Mouse (Mus musculus): Measurements from ENCODE around the gene Zc3h4. TPM values are rescaled to one million over a fixed set of nuclear protein-coding genes. Genes with fewer than 3 reads are reported as not detected.

Zc3h4 gene
- polyA plus RNA-seq, 1 experiment from 2014 or later: 10.4 TPM

GRCm38 (mm10) chr7:16461151-16461550 is 60.4 kb downstream of the Zc3h4 start:
- WGBS: 52% methylated on average over 6 of the region's 6 CpGs
- Histone ChIP-seq H3K4me1 (replicated peaks; ENCODE audit: insufficient read depth, low read length) (no peaks in the 10 kb centered on the region), H3K9ac (ENCODE audit: low read depth, low read length) (no peak overlapping the region), H3K27me3 (ENCODE audit: insufficient read depth, low read length) (no peaks in the 10 kb centered on the region), H3K4me2 (ENCODE audit: low read length) (no peak overlapping the region), H3K4me3 (replicated peaks; ENCODE audit: low read depth, low read length) (no peak overlapping the region), H3K27ac (no peak overlapping the region), H3K9me3 (replicated peaks; ENCODE audit: low read length) (no peaks in the 10 kb centered on the region), H3K36me3 (ENCODE audit: insufficient read depth, low read length) (no peaks in the 10 kb centered on the region)
- DNase-seq (ENCODE audit: low spot score): no peak
- no peak for TF ChIP-seq CTCF (IDR thresholded peaks at IDR 0.05; ENCODE audit: low read depth)
- ATAC-seq (replicated peaks; ENCODE audit: low FRiP score, low read depth): no peak

- H3K36me3 ChIP-seq (ENCODE audit: insufficient read depth, low read length): no peaks in the 10 kb centered on the region
- no peak overlapping the region for H3K27ac ChIP-seq
- WGBS: 78% methylated on average over 6 of the region's 6 CpGs
- H3K4me3 ChIP-seq (replicated peaks; ENCODE audit: low read depth, low read length): no peak overlapping the region
- no peaks in the 10 kb centered on the region for H3K27me3 ChIP-seq (ENCODE audit: insufficient read depth, low read length)
- no peak overlapping the region for H3K4me2 ChIP-seq (ENCODE audit: low read length)
- H3K9me3 ChIP-seq (replicated peaks; ENCODE audit: low read length): no peaks in the 10 kb centered on the region
- no peak for ATAC-seq (replicated peaks; ENCODE audit: low FRiP score, low read depth)
- no peak for DNase-seq (ENCODE audit: low spot score)
- no peak overlapping the region for H3K9ac ChIP-seq (ENCODE audit: low read depth, low read length)
- no peak for TF ChIP-seq CTCF (IDR thresholded peaks at IDR 0.05; ENCODE audit: low read depth)
- H3K4me1 ChIP-seq (replicated peaks; ENCODE audit: insufficient read depth, low read length): no peaks in the 10 kb centered on the region
Measured at GRCm38 (mm10) chr7:16461705-16462104, 61.0 kb downstream of the Zc3h4 start.

DNA sequence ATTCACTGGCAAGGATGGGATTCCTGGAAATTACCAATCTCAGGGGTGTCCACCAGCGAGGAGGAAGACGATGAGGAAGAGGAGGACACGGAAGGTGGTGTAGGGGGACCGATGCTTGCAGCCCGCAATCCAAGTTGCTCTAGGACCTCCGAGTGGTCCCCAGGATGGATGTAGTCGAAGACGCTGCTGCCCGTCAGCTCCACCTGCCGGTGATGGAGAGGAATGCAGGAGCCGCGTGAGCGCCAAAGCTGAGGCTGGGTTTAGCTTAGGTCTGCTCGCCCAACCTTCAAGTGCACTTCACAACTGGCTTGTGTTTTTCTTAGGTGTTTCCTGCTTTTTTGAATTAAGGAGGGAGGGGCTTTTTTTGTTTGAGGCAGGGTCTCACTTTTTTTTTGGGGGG is 62.5 kb downstream of the Zc3h4 start:
- 2% methylated on average over 14 of the region's 14 CpGs for WGBS
- no peak overlapping the region for H3K27ac ChIP-seq
- H3K27me3 ChIP-seq (ENCODE audit: insufficient read depth, low read length): no peaks in the 10 kb centered on the region
- no peak overlapping the region for H3K4me3 ChIP-seq (replicated peaks; ENCODE audit: low read depth, low read length)
- H3K4me1 ChIP-seq (replicated peaks; ENCODE audit: insufficient read depth, low read length): no peaks in the 10 kb centered on the region
- H3K4me2 ChIP-seq (ENCODE audit: low read length): no peak overlapping the region
- ATAC-seq (replicated peaks; ENCODE audit: low FRiP score, low read depth) (peak; percentile 37; the same call in 1 of the 2 replicates), DNase-seq (ENCODE audit: low spot score) (peak; percentile 86)
- H3K36me3 ChIP-seq (ENCODE audit: insufficient read depth, low read length): no peaks in the 10 kb centered on the region
- peak; percentile 90 for TF ChIP-seq CTCF (IDR thresholded peaks at IDR 0.05; ENCODE audit: low read depth)
- no peak overlapping the region for H3K9ac ChIP-seq (ENCODE audit: low read depth, low read length)
- H3K9me3 ChIP-seq (replicated peaks; ENCODE audit: low read length): no peaks in the 10 kb centered on the region

DNA sequence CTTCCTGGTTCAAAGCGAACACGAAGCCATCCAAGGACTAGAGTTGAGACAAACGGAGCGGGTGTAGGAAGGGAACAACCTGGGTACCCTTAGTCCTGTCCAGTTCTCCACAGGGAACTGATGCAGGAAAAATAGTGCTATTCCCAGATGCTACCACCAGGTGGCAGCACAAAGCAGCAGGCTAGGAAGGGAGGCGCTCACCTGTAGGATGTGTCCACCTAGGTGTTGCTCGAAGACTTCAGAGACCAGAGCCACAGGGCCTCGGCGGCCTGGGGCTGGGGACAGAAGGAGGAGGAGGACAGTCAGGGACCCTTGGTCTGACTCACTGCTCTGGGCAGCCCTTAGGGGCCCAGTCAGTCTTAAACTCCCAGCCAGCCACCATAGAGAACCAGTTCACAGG is 64.5 kb downstream of the Zc3h4 start:
- H3K9ac ChIP-seq (ENCODE audit: low read depth, low read length): no peak overlapping the region
- no peaks in the 10 kb centered on the region for H3K9me3 ChIP-seq (replicated peaks; ENCODE audit: low read length)
- H3K27ac ChIP-seq: no peak overlapping the region
- DNase-seq (ENCODE audit: low spot score) (peak; percentile 62), ATAC-seq (replicated peaks; ENCODE audit: low FRiP score, low read depth) (no peak)
- TF ChIP-seq CTCF (IDR thresholded peaks at IDR 0.05; ENCODE audit: low read depth): peak; percentile 89
- no peaks in the 10 kb centered on the region for H3K27me3 ChIP-seq (ENCODE audit: insufficient read depth, low read length)
- H3K36me3 ChIP-seq (ENCODE audit: insufficient read depth, low read length): no peaks in the 10 kb centered on the region
- WGBS: 11% methylated on average over 8 of the region's 8 CpGs
- H3K4me1 ChIP-seq (replicated peaks; ENCODE audit: insufficient read depth, low read length): no peaks in the 10 kb centered on the region
- no peak overlapping the region for H3K4me2 ChIP-seq (ENCODE audit: low read length)
- no peak overlapping the region for H3K4me3 ChIP-seq (replicated peaks; ENCODE audit: low read depth, low read length)

GRCm38 (mm10) chr7:16465568-16465967 is 64.9 kb downstream of the Zc3h4 start:
- Histone ChIP-seq H3K27ac (no peak overlapping the region), H3K4me1 (replicated peaks; ENCODE audit: insufficient read depth, low read length) (no peaks in the 10 kb centered on the region), H3K36me3 (ENCODE audit: insufficient read depth, low read length) (no peaks in the 10 kb centered on the region), H3K9ac (ENCODE audit: low read depth, low read length) (no peak overlapping the region), H3K4me3 (replicated peaks; ENCODE audit: low read depth, low read length) (no peak overlapping the region), H3K4me2 (ENCODE audit: low read length) (no peak overlapping the region), H3K27me3 (ENCODE audit: insufficient read depth, low read length) (no peaks in the 10 kb centered on the region), H3K9me3 (replicated peaks; ENCODE audit: low read length) (no peaks in the 10 kb centered on the region)
- no peak for TF ChIP-seq CTCF (IDR thresholded peaks at IDR 0.05; ENCODE audit: low read depth)
- 92% methylated on average over 5 of the region's 5 CpGs for WGBS
- DNase-seq (ENCODE audit: low spot score): no peak
- ATAC-seq (replicated peaks; ENCODE audit: low FRiP score, low read depth): no peak

DNA sequence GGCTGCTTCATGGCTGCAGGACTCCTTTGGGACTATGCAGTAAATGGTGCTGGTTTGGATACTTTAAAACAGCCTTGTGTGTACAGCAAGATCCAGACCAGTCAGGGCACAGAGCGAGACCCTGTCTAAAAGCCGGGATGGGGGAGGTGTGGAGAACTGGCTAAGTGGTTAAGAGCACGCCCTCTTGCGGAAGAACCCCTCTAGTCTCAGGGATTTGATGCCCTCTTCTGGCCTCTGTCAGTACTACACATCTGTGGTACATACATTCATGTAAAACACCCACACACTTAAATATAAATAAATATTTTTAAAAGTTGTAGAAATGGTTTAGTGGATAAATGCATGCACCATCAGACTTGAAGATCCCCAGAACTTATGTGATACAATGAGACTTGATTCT is 65.9 kb downstream of the Zc3h4 start:
- Histone ChIP-seq H3K4me3 (replicated peaks; ENCODE audit: low read depth, low read length) (no peak overlapping the region), H3K9me3 (replicated peaks; ENCODE audit: low read length) (no peaks in the 10 kb centered on the region), H3K4me1 (replicated peaks; ENCODE audit: insufficient read depth, low read length) (no peaks in the 10 kb centered on the region), H3K4me2 (ENCODE audit: low read length) (no peak overlapping the region), H3K27me3 (ENCODE audit: insufficient read depth, low read length) (peaks cover 2% of the 10 kb centered on the region; the same call in 1 of the 2 replicates), H3K27ac (no peak overlapping the region), H3K36me3 (ENCODE audit: insufficient read depth, low read length) (no peaks in the 10 kb centered on the region), H3K9ac (ENCODE audit: low read depth, low read length) (no peak overlapping the region)
- WGBS: 56% methylated on average over 4 of the region's 4 CpGs
- DNase-seq (ENCODE audit: low spot score): peak; percentile 36
- peak; percentile 55 for TF ChIP-seq CTCF (IDR thresholded peaks at IDR 0.05; ENCODE audit: low read depth)
- ATAC-seq (replicated peaks; ENCODE audit: low FRiP score, low read depth): no peak

DNA sequence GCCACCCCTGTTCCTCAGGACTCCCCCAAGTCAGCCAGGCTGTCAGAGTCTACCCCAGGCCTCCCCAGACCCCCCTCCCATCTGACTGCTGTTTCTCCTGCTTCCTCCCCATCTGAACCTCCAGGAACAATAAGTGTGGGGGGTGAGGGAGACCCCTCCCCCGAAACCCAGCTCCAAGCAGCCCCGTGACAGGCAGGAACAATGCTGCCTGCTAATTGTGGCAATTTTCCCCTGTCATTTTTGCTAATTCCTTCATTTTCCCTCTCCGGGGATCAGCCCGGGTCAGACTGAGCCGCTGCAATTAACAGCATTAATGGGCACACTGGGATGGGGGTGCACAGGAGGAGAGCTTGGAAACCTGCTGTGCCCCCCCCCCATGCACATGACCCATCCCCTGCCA is 67.4 kb downstream of the Zc3h4 start:
- H3K27me3 ChIP-seq (ENCODE audit: insufficient read depth, low read length): peaks cover 9% of the 10 kb centered on the region
- no peaks in the 10 kb centered on the region for H3K4me1 ChIP-seq (replicated peaks; ENCODE audit: insufficient read depth, low read length)
- H3K9me3 ChIP-seq (replicated peaks; ENCODE audit: low read length): no peaks in the 10 kb centered on the region
- no peak overlapping the region for H3K4me3 ChIP-seq (replicated peaks; ENCODE audit: low read depth, low read length)
- no peak overlapping the region for H3K27ac ChIP-seq
- TF ChIP-seq CTCF (IDR thresholded peaks at IDR 0.05; ENCODE audit: low read depth): no peak
- H3K36me3 ChIP-seq (ENCODE audit: insufficient read depth, low read length): no peaks in the 10 kb centered on the region
- H3K4me2 ChIP-seq (ENCODE audit: low read length): no peak overlapping the region
- H3K9ac ChIP-seq (ENCODE audit: low read depth, low read length): no peak overlapping the region
- no peak for ATAC-seq (replicated peaks; ENCODE audit: low FRiP score, low read depth)
- WGBS: 19% methylated on average over 5 of the region's 5 CpGs
- DNase-seq (ENCODE audit: low spot score): no peak

Data from kidney, postnatal 0 days (tissue).